Mouse (Mus musculus): Measurements from ENCODE around the gene Rnf11.

- TF ChIP-seq CTCF (conservative IDR thresholded peaks at IDR 0.05; ENCODE audit: insufficient read depth, insufficient read length, low read depth, low read length) (no peak), POLR2A (IDR thresholded peaks at IDR 0.05; ENCODE audit: low read depth, low read length) (no peak)
These were observed 39.6 kb downstream of the Rnf11 start for GRCm38 (mm10) chr4:109444951-109445350.

All from kidney, adult 2 months (tissue).